Comparison of ENCODE assay signal across 25 mouse cellular contexts in the genomic region with DNA sequence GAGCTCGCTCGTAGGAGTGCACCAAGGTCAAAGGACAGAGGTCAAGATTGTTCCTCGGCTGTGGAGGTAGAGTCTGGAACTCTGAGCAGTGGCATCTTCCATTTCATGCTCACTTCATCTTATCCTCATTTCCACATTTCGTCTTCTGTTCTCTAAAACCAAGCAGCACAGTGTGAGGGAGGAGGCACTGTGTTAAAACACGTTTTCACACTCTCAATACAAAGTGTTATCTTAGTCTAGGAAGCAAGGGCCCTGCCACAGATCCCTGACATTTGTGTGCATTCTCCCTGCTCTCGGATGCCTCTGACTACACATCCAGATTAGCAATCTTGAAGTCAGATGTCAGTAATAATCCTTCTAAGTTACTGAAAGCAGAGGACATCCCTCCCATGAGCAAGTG.
DNase-seq lines count a peak whose midpoint lies in the region; ATAC-seq lines count a peak whose summit lies in the region.
"Had no signal": no experiment of that assay in that cellular context is flagged by ENCODE, and none has a peak within 500 bp of the region (broad histone marks: within the 10 kb centered on the region; RNA-seq: fewer than 3 reads in every experiment).

No protein-coding gene starts in this region.

- WGBS in heart, embryonic 12.5 days, result 57% methylated on average over 6 of the region's 6 CpGs
- 70% methylated on average over 6 of the region's 6 CpGs for WGBS in midbrain, embryonic 11.5 days

- no peak overlapping the region for H3K9ac ChIP-seq in heart, embryonic 12.5 days
- no peak overlapping the region for H3K9ac ChIP-seq in midbrain, embryonic 11.5 days (ENCODE audit: low read length)
- H3K9ac ChIP-seq: embryonic facial prominence, embryonic 12.5 days; forebrain, embryonic 13.5 days; forebrain, embryonic 15.5 days had no signal

- H3K4me1 ChIP-seq in heart, embryonic 12.5 days (replicated peaks), result peaks cover 5% of the 10 kb centered on the region; the same call in 1 of the 2 replicates
- no peaks in the 10 kb centered on the region for H3K4me1 ChIP-seq in midbrain, embryonic 11.5 days (ENCODE audit: control insufficient read depth, insufficient read depth, low read length)
- H3K4me1 ChIP-seq: embryonic facial prominence, embryonic 10.5 days; embryonic facial prominence, embryonic 12.5 days; forebrain, embryonic 13.5 days; forebrain, embryonic 15.5 days had no signal

- no peaks in the 10 kb centered on the region for H3K36me3 ChIP-seq in heart, embryonic 12.5 days
- no peaks in the 10 kb centered on the region for H3K36me3 ChIP-seq in midbrain, embryonic 11.5 days (ENCODE audit: control insufficient read depth, insufficient read depth, low read length)
- H3K36me3 ChIP-seq: embryonic facial prominence, embryonic 10.5 days; embryonic facial prominence, embryonic 12.5 days; forebrain, embryonic 15.5 days; G1E had no signal

- H3K4me2 ChIP-seq in heart, embryonic 12.5 days, result no peak overlapping the region
- H3K4me2 ChIP-seq in midbrain, embryonic 11.5 days, result no peak overlapping the region
- H3K4me2 ChIP-seq: embryonic facial prominence, embryonic 12.5 days; forebrain, embryonic 13.5 days; forebrain, embryonic 15.5 days had no signal

- DNase-seq in frontal cortex, postnatal 10 days (ENCODE audit: low spot score in 2 of 2), result no peak
- DNase-seq in heart, adult 11 months, result peak; percentile 58
- peak; percentile 8 to 9 for DNase-seq in left cerebral cortex, postnatal 36 days (ENCODE audit: low spot score in 2 of 2)
- DNase-seq in left cerebral cortex, adult 8-10 months (ENCODE audit: low spot score in 2 of 2), result no peak
- DNase-seq in brain, adult 2 months (ENCODE audit: low read depth, low spot score), result peak; percentile 56
- DNase-seq in midbrain, embryonic 11.5 days (ENCODE audit: low spot score, missing footprints), result no peak
- DNase-seq: adrenal gland, adult 8-10 months; adrenal gland, postnatal 25 days; B cell, adult 2 months; cerebellum, adult 11-12 months; cerebellum, adult 2 months; cerebellum, adult 9-10 months; cerebellum, postnatal 10 days; cerebellum, postnatal 25 days had no signal

- ATAC-seq in frontal cortex, adult (ENCODE audit: low TSS enrichment), result peak; percentile 95
- ATAC-seq in heart, embryonic 12.5 days (ENCODE audit: insufficient number of reproducible peaks, low FRiP score), result no peak
- no peak for ATAC-seq in midbrain, embryonic 11.5 days (ENCODE audit: low FRiP score)
- ATAC-seq: activated CD4-positive, CD25-positive, alpha-beta regulatory T cell, adult 4 months; CD4-positive, CD25-positive, alpha-beta regulatory T cell, adult 4 months; forebrain, embryonic 13.5 days; forebrain, embryonic 15.5 days; Patski had no signal

- no peak overlapping the region for H3K4me3 ChIP-seq in heart, embryonic 12.5 days
- H3K4me3 ChIP-seq in midbrain, embryonic 11.5 days (ENCODE audit: low read depth, low read length), result no peak overlapping the region
- H3K4me3 ChIP-seq: embryonic facial prominence, embryonic 10.5 days; embryonic facial prominence, embryonic 12.5 days; forebrain, embryonic 13.5 days; forebrain, embryonic 15.5 days had no signal

- no peak overlapping the region for H3K27ac ChIP-seq in heart, embryonic 12.5 days (ENCODE audit: poor library complexity, severe bottlenecking)
- H3K27ac ChIP-seq in midbrain, embryonic 11.5 days (ENCODE audit: low read depth, low read length), result no peak overlapping the region
- H3K27ac ChIP-seq: embryonic facial prominence, embryonic 10.5 days; embryonic facial prominence, embryonic 12.5 days; forebrain, embryonic 13.5 days; forebrain, embryonic 15.5 days had no signal

- intact Hi-C loops in left cerebral cortex, postnatal 36 days (cut with DNase I), result loop anchor here (1.0 kb wide), 1 partner anchor 75 kb away; no protein-coding TSS in a partner anchor

- no peaks in the 10 kb centered on the region for H3K27me3 ChIP-seq in heart, embryonic 12.5 days (replicated peaks)
- H3K27me3 ChIP-seq in midbrain, embryonic 11.5 days (ENCODE audit: control insufficient read depth, insufficient read depth, low read length), result no peaks in the 10 kb centered on the region
- H3K27me3 ChIP-seq: CH12.LX; embryonic facial prominence, embryonic 12.5 days; forebrain, embryonic 13.5 days; forebrain, embryonic 15.5 days; Patski had no signal

- H3K9me3 ChIP-seq in heart, embryonic 12.5 days (replicated peaks), result no peaks in the 10 kb centered on the region
- no peaks in the 10 kb centered on the region for H3K9me3 ChIP-seq in midbrain, embryonic 11.5 days (ENCODE audit: control insufficient read depth, low read length)
- H3K9me3 ChIP-seq: embryonic facial prominence, embryonic 10.5 days; embryonic facial prominence, embryonic 12.5 days; forebrain, embryonic 13.5 days; forebrain, embryonic 15.5 days had no signal

Comparison
In these comparisons a context has a peak if more than half of its experiments do, and no peak if none do; other contexts are left out.
1. DNase-seq: peak in heart, adult 11 months (single experiment), left cerebral cortex, postnatal 36 days (2 of 2) and brain, adult 2 months (single experiment); none in frontal cortex, postnatal 10 days (0 of 2), left cerebral cortex, adult 8-10 months (0 of 2) and midbrain, embryonic 11.5 days (single experiment).